38 mouse cellular contexts compared by ENCODE assay signal in the genomic region with DNA sequence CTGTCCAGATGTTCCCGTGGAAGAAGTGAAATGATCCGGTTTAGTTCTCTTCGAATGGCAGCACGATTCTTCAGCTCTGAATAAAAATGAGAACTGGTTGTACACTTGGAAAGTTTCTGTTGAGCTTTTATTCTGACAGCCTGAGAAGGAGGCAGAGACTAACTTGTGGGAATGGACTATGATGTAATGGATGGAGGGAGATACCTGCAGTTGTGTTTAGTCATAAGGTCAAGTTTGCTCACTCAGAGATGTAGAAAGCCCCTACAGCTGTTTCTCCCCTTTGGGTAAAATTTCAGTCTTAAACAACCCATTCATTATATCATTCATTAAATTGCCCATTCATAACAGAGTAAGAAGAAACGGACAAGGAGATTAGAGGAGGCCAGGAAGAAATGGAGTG. TPM values are rescaled to one million over a fixed set of nuclear protein-coding genes. Genes with fewer than 3 reads are reported as not detected.
"Had no signal": no experiment of that assay in that cellular context is flagged by ENCODE, and none has a peak within 500 bp of the region (broad histone marks: within the 10 kb centered on the region; RNA-seq: fewer than 3 reads in every experiment).

A gene (minus strand): TSS at position 101 of the 400 bp plus-strand sequence.

- H3K9ac ChIP-seq: limb, embryonic 12.5 days; limb, embryonic 13.5 days; limb, embryonic 15.5 days; liver, embryonic 12.5 days; liver, embryonic 13.5 days; liver, embryonic 14.5 days; liver, embryonic 15.5 days; liver, postnatal 0 days; lung, embryonic 14.5 days; lung, embryonic 15.5 days; midbrain, embryonic 12.5 days; midbrain, embryonic 13.5 days; midbrain, embryonic 15.5 days; neural tube, embryonic 12.5 days had no signal

- H3K27me3 ChIP-seq: limb, embryonic 12.5 days; limb, embryonic 13.5 days; limb, embryonic 15.5 days; liver, embryonic 12.5 days; liver, embryonic 13.5 days; liver, embryonic 15.5 days; lung, embryonic 15.5 days; megakaryocyte, embryonic 14.5 days; midbrain, embryonic 12.5 days; midbrain, embryonic 13.5 days; midbrain, embryonic 15.5 days; neural tube, embryonic 12.5 days had no signal

- H3K36me3 ChIP-seq: limb, embryonic 10.5 days; limb, embryonic 12.5 days; limb, embryonic 13.5 days; limb, embryonic 15.5 days; liver, embryonic 12.5 days; liver, embryonic 13.5 days; liver, embryonic 15.5 days; lung, embryonic 15.5 days; midbrain, embryonic 10.5 days; midbrain, embryonic 12.5 days; midbrain, embryonic 13.5 days; midbrain, embryonic 15.5 days; neural tube, embryonic 12.5 days had no signal

- ATAC-seq: liver, embryonic 12.5 days; liver, postnatal 0 days; lung, postnatal 0 days; midbrain, embryonic 13.5 days; midbrain, embryonic 15.5 days; midbrain, embryonic 16.5 days had no signal

- H3K9me3 ChIP-seq: limb, embryonic 10.5 days; limb, embryonic 12.5 days; limb, embryonic 13.5 days; limb, embryonic 15.5 days; liver, embryonic 12.5 days; liver, embryonic 13.5 days; liver, embryonic 15.5 days; lung, embryonic 15.5 days; megakaryocyte, embryonic 14.5 days; midbrain, embryonic 10.5 days; midbrain, embryonic 12.5 days; midbrain, embryonic 13.5 days; midbrain, embryonic 15.5 days; neural tube, embryonic 12.5 days had no signal

- DNase-seq: left cerebral cortex, postnatal 4 days; liver; liver, embryonic 13.5 days; liver, postnatal 0 days; lung, adult 18-20 months; lung, adult 2 months; lung, embryonic 14.5 days; lung, postnatal 10 days; lung, postnatal 14 days; lung, postnatal 36 days; lung, postnatal 4 days; midbrain, embryonic 14.5 days had no signal

- H3K4me3 ChIP-seq: limb, embryonic 10.5 days; limb, embryonic 12.5 days; limb, embryonic 13.5 days; limb, embryonic 15.5 days; liver, embryonic 12.5 days; liver, embryonic 13.5 days; liver, embryonic 15.5 days; lung, embryonic 15.5 days; megakaryocyte, embryonic 14.5 days; midbrain, embryonic 10.5 days; midbrain, embryonic 12.5 days; midbrain, embryonic 13.5 days; midbrain, embryonic 15.5 days; myocyte; neural tube, embryonic 12.5 days had no signal

- H3K4me2 ChIP-seq: limb, embryonic 12.5 days; limb, embryonic 13.5 days; limb, embryonic 15.5 days; liver, embryonic 11.5 days; liver, embryonic 12.5 days; liver, embryonic 13.5 days; liver, embryonic 15.5 days; lung, embryonic 14.5 days; lung, embryonic 15.5 days; midbrain, embryonic 11.5 days; midbrain, embryonic 12.5 days; midbrain, embryonic 13.5 days; midbrain, embryonic 15.5 days; neural tube, embryonic 12.5 days had no signal

- H3K27ac ChIP-seq: limb, embryonic 10.5 days; limb, embryonic 12.5 days; limb, embryonic 13.5 days; limb, embryonic 15.5 days; liver, embryonic 12.5 days; liver, embryonic 13.5 days; liver, embryonic 14.5 days; liver, embryonic 15.5 days; lung, embryonic 15.5 days; macrophage; midbrain, embryonic 10.5 days; midbrain, embryonic 12.5 days; midbrain, embryonic 13.5 days; midbrain, embryonic 15.5 days; neural tube, embryonic 12.5 days had no signal

- H3K4me1 ChIP-seq: limb, embryonic 10.5 days; limb, embryonic 12.5 days; limb, embryonic 15.5 days; liver, embryonic 12.5 days; liver, embryonic 13.5 days; liver, embryonic 15.5 days; lung, embryonic 15.5 days; megakaryocyte, embryonic 14.5 days; midbrain, embryonic 10.5 days; midbrain, embryonic 12.5 days; midbrain, embryonic 13.5 days; midbrain, embryonic 15.5 days; neural tube, embryonic 12.5 days had no signal

RNA-seq across cellular contexts. Expression of the gene that starts here (rescaled TPM):
- polyA plus RNA-seq: limb, embryonic 10.5 days; limb, embryonic 11.5 days; limb, embryonic 12.5 days; limb, embryonic 14.5 days; limb, embryonic 15.5 days; liver, adult 2 months; liver, embryonic 11.5 days; liver, embryonic 12.5 days; liver, embryonic 13.5 days; liver, embryonic 14.5 days; liver, embryonic 15.5 days; liver, embryonic 16.5 days; lung, adult 2 months; lung, embryonic 14.5 days; lung, embryonic 15.5 days; lung, embryonic 16.5 days; lung, postnatal 0 days; macrophage; midbrain, embryonic 11.5 days; midbrain, embryonic 12.5 days; midbrain, embryonic 13.5 days; midbrain, embryonic 14.5 days; midbrain, embryonic 15.5 days; midbrain, embryonic 16.5 days; myocyte; neural tube, embryonic 11.5 days; neural tube, embryonic 12.5 days had no signal
